Mouse (Mus musculus) limb, embryonic 14.5 days (tissue): ENCODE measurements around the gene Rangrf. TPM values are rescaled to one million over a fixed set of nuclear protein-coding genes. Genes with fewer than 3 reads are reported as not detected.
A peak's percentile ranks its signal among the peaks of the same experiment; 100 is the strongest.
"Not testable (repeated sequence)": the region's sequence is repeated elsewhere in the genome, so short reads cannot be mapped to it uniquely, and the experiment has no call there.

Experiments
- ATAC-seq: fragments of 200-750 bp; cut with Nextera tagmentation; 2 replicates; pipeline ENCODE4 v1.8.0; 2017; ENCODE audit warnings: low read depth, moderate number of reproducible peaks, moderate TSS enrichment; ENCODE audit not compliant: low FRiP score
- DNase-seq: peaks from one replicate; pipeline ENCODE4 v3.0.0-alpha.2; 2015; ENCODE audit warnings: low spot score
- H3K27ac ChIP-seq: fragments of 300-500 bp; sonication (generic); replicated peaks from 2 replicates; pipeline ENCODE4 v1.5.1; 2014; ENCODE audit warnings: low read depth, mild to moderate bottlenecking, low read length, moderate library complexity, mixed read lengths
- H3K27me3 ChIP-seq: fragments of 300-500 bp; sonication (generic); 2 replicates; pipeline ENCODE4 v1.6.1; 2014; ENCODE audit warnings: low read length, mixed read lengths; ENCODE audit not compliant: control insufficient read depth, insufficient read depth
- H3K36me3 ChIP-seq: fragments of 300-500 bp; sonication (generic); 2 replicates; pipeline ENCODE4 v1.6.1; 2014; ENCODE audit warnings: mild to moderate bottlenecking, low read length, moderate library complexity, mixed read lengths; ENCODE audit not compliant: control insufficient read depth, insufficient read depth
- H3K4me1 ChIP-seq: fragments of 300-500 bp; sonication (generic); 2 replicates; pipeline ENCODE4 v1.6.1; 2014; ENCODE audit warnings: antibody characterized with exemption, low read length, mixed read lengths; ENCODE audit not compliant: control insufficient read depth, insufficient read depth
- H3K4me2 ChIP-seq: fragments of 300-500 bp; sonication (generic); replicated peaks from 2 replicates; pipeline ENCODE4 v1.6.1; 2014; ENCODE audit warnings: low read depth, mild to moderate bottlenecking, low read length, moderate library complexity; ENCODE audit not compliant: severe bottlenecking
- H3K4me3 ChIP-seq: fragments of 300-500 bp; sonication (generic); replicated peaks from 2 replicates; pipeline ENCODE4 v1.5.1; 2014; ENCODE audit warnings: low read length
- H3K9ac ChIP-seq: fragments of 300-500 bp; sonication (generic); 2 replicates; pipeline ENCODE4 v1.6.1; 2014; ENCODE audit warnings: mild to moderate bottlenecking, low read depth, low read length, moderate library complexity; ENCODE audit not compliant: severe bottlenecking
- H3K9me3 ChIP-seq: fragments of 300-500 bp; sonication (generic); 2 replicates; pipeline ENCODE4 v1.6.1; 2016; ENCODE audit warnings: low read length; ENCODE audit not compliant: control insufficient read depth
- POLR2A ChIP-seq: fragments of 200-500 bp; IDR thresholded peaks from 2 replicates; pipeline ENCODE4 v1.8.0; 2012; ENCODE audit warnings: inconsistent platforms, mild to moderate bottlenecking, moderate library complexity, borderline replicate concordance; ENCODE audit not compliant: insufficient read depth, insufficient read length; ENCODE audit errors: extremely low read depth
- WGBS: fragments of 180-500 bp; shearing (Covaris S2); extraction: QIAGEN DNeasy Blood & Tissue Kit; methylation state at CpG from one replicate; pipeline ENCODE4 v1.1.7; 2014; 5-methylcytosine and 5-hydroxymethylcytosine counted together
- polyA plus RNA-seq, 2 experiments: library from polyadenylated mRNA; depleted of rRNA in 1 of 2; stranded (reverse) in 1 of 2; unstranded in 1 of 2; fragments of >200 nt; fragmentation: Nextera tagmentation in 1 of 2; extraction: Ambion mirVana in 1 of 2; gene quantifications; 2 replicates each; pipeline versions ENCODE4 v1.2.1 to v1.2.3; 2012 to 2014

Rangrf gene
- polyA plus RNA-seq, 2 experiments: 42.8 to 43.4 TPM

- DNase-seq (no peak), ATAC-seq (peak; percentile 5; the same call in 1 of the 2 replicates)
- Histone ChIP-seq H3K4me2 (peak overlapping the region; percentile 59), H3K9ac (no peak overlapping the region), H3K4me3 (peak overlapping the region; percentile 45), H3K9me3 (no peaks in the 10 kb centered on the region), H3K4me1 (peaks cover 4% of the 10 kb centered on the region; the same call in 1 of the 2 replicates), H3K27me3 (no peaks in the 10 kb centered on the region), H3K36me3 (no peaks in the 10 kb centered on the region), H3K27ac (no peak overlapping the region)
- 36% methylated on average over 6 of the region's 6 CpGs for WGBS
- TF ChIP-seq POLR2A: no peak
These were observed 930 bp downstream of the Rangrf start for GRCm38 (mm10) chr11:68974059-68974450.

GRCm38 (mm10) chr11:68973250-68974058 lies 1.5 kb downstream of the Rangrf start:
- peak overlapping the region; percentile 45 for H3K4me3 ChIP-seq
- peak; percentile 88 for DNase-seq
- H3K27ac ChIP-seq, H3K27me3 ChIP-seq, H3K4me1 ChIP-seq, H3K36me3 ChIP-seq, H3K9me3 ChIP-seq: not testable (repeated sequence)
- peak; percentile 96 for ATAC-seq
- peak overlapping the region; percentile 59 for H3K4me2 ChIP-seq
- H3K9ac ChIP-seq: peak overlapping the region; percentile 25
- WGBS: under 1% methylated on average over 34 of the region's 38 CpGs

- Histone ChIP-seq H3K4me2 (no peak overlapping the region), H3K9ac (no peak overlapping the region), H3K27me3 (no peaks in the 10 kb centered on the region), H3K27ac (no peak overlapping the region), H3K4me3 (no peak overlapping the region), H3K4me1 (peaks cover 9% of the 10 kb centered on the region), H3K9me3 (no peaks in the 10 kb centered on the region), H3K36me3 (no peaks in the 10 kb centered on the region)
- WGBS: 68% methylated on average over 4 of the region's 4 CpGs
- DNase-seq: no peak
- TF ChIP-seq POLR2A: no peak
- ATAC-seq: no peak
These were observed 4.8 kb downstream of the Rangrf start for GRCm38 (mm10) chr11:68970232-68970631.

GRCm38 (mm10) chr11:68968752-68969151 lies 6.2 kb downstream of the Rangrf start:
- ATAC-seq (no peak), DNase-seq (no peak)
- no peak overlapping the region for H3K9ac ChIP-seq
- H3K4me1 ChIP-seq: peaks cover 5% of the 10 kb centered on the region
- H3K4me2 ChIP-seq: no peak overlapping the region
- TF ChIP-seq POLR2A: no peak
- H3K36me3 ChIP-seq: no peaks in the 10 kb centered on the region
- H3K27ac ChIP-seq: no peak overlapping the region
- H3K27me3 ChIP-seq: no peaks in the 10 kb centered on the region
- H3K4me3 ChIP-seq: no peak overlapping the region
- H3K9me3 ChIP-seq: no peaks in the 10 kb centered on the region
- WGBS: 88% methylated on average over 11 of the region's 11 CpGs

- Histone ChIP-seq H3K27me3 (no peaks in the 10 kb centered on the region), H3K9me3 (no peaks in the 10 kb centered on the region), H3K9ac (peak within 1 kb of the TSS; percentile 60), H3K4me3 (peak within 1 kb of the TSS; percentile 60), H3K4me1 (peaks cover 5% of the 10 kb centered on the region), H3K27ac (no peak within 1 kb of the TSS), H3K36me3 (no peaks in the 10 kb centered on the region), H3K4me2 (peak within 1 kb of the TSS; percentile 95)
- ATAC-seq: peak; percentile 97
- TF ChIP-seq POLR2A: no peak
- WGBS: under 1% methylated on average over 50 of the region's 50 CpGs
- peak; percentile 89 for DNase-seq
These were observed 7.4 kb downstream of the Rangrf start, which contains the start of gene Slc25a35 for GRCm38 (mm10) chr11:68967337-68968282. Slc25a35 (plus strand) TSS chr11:68968131.
